Mouse (Mus musculus): ENCODE results near the gene Slc26a5.

- TF ChIP-seq POLR2A (IDR thresholded peaks at IDR 0.05; ENCODE audit: low read depth, low read length) (no peak), ZKSCAN1 (IDR thresholded peaks at IDR 0.05; ENCODE audit: borderline replicate concordance, low read depth, low read length) (no peak), SIN3A (IDR thresholded peaks at IDR 0.05; ENCODE audit: low read length) (no peak), MAX (IDR thresholded peaks at IDR 0.05; ENCODE audit: low read length) (no peak), MXI1 (IDR thresholded peaks at IDR 0.05; ENCODE audit: low read depth, low read length) (no peak), JUND (conservative IDR thresholded peaks at IDR 0.05; ENCODE audit: low read depth, low read length) (no peak), USF1 (IDR thresholded peaks at IDR 0.05; ENCODE audit: low read depth, low read length) (no peak)
Observed at GRCm38 (mm10) chr5:21787186-21788105, 78.0 kb downstream of the Slc26a5 start.
